Mouse (Mus musculus) thymus, adult 2 months (tissue): ENCODE results near the gene Selenof. TPM values are rescaled to one million over a fixed set of nuclear protein-coding genes. Genes with fewer than 3 reads are reported as not detected.

Source experiments
- DNase-seq: peaks from one replicate; pipeline ENCODE4 v3.0.0; 2021
- H3K27ac ChIP-seq: fragments of 200-500 bp; 2 replicates; pipeline ENCODE4 v1.5.1; 2012; ENCODE audit warnings: low read length, control low read depth; ENCODE audit not compliant: control insufficient read depth, insufficient read depth
- H3K27me3 ChIP-seq: fragments of 200-500 bp; 2 replicates; pipeline ENCODE4 v1.6.1; 2012; ENCODE audit warnings: mild to moderate bottlenecking, low read length, moderate library complexity, mixed read lengths; ENCODE audit not compliant: control insufficient read depth, insufficient read depth
- H3K36me3 ChIP-seq: fragments of 200-500 bp; 2 replicates; pipeline ENCODE4 v1.6.1; 2012; ENCODE audit warnings: mild to moderate bottlenecking, low read length, moderate library complexity; ENCODE audit not compliant: control insufficient read depth, insufficient read depth
- H3K4me1 ChIP-seq: fragments of 200-500 bp; replicated peaks from 2 replicates; pipeline ENCODE4 v1.6.1; 2012; ENCODE audit warnings: low read length; ENCODE audit not compliant: control insufficient read depth, insufficient read depth
- H3K4me3 ChIP-seq: fragments of 200-500 bp; 2 replicates; pipeline ENCODE4 v1.5.1; 2012; ENCODE audit warnings: mild to moderate bottlenecking, low read length, control low read depth, moderate library complexity; ENCODE audit not compliant: control insufficient read depth, insufficient read depth
- CTCF ChIP-seq: fragments of 200-500 bp; IDR thresholded peaks from 2 replicates; pipeline ENCODE4 v1.5.1; 2012; ENCODE audit warnings: mild to moderate bottlenecking, control low read depth, low read length, moderate library complexity, borderline replicate concordance; ENCODE audit not compliant: control insufficient read depth, poor library complexity, insufficient read depth; ENCODE audit errors: extremely low read depth
- POLR2A ChIP-seq: fragments of 200-500 bp; IDR thresholded peaks from 2 replicates; pipeline ENCODE4 v1.6.1; 2012; ENCODE audit warnings: mild to moderate bottlenecking, low read length, control low read depth, moderate library complexity; ENCODE audit not compliant: control insufficient read depth, poor library complexity, insufficient read depth; ENCODE audit errors: extremely low read depth
- WGBS: fragments of 180-500 bp; shearing (Covaris S2); methylation state at CpG from one replicate; pipeline ENCODE4 v1.1.7; 2018; 5-methylcytosine and 5-hydroxymethylcytosine counted together
- polyA plus RNA-seq: library from polyadenylated mRNA; depleted of rRNA; stranded (reverse); fragments of >200 nt; gene quantifications from 2 replicates; pipeline ENCODE4 v1.2.3, GENCODE M21; 2012; rRNA removed

Gene Selenof
- polyA plus RNA-seq, 1 experiment: 129 TPM

DNA sequence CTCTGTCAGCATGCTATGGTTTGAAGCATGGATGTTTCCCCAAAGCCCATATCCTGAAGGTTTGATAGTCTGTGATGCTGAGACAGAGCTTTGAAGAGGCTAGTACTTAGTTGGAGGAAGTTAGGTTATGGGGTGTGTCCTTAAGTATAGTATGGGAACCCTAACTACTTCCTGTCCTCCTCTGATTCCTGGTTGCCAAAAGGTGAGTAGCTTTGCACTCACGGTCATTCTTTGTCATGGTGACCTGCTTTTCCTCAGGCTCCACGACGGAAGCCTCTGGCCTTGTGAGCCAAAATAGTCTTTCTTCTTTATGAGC lies 58.8 kb downstream of the Selenof start:
- Histone ChIP-seq H3K4me3 (no peak overlapping the region), H3K27me3 (no peaks in the 10 kb centered on the region), H3K27ac (no peak overlapping the region), H3K36me3 (no peaks in the 10 kb centered on the region), H3K4me1 (peaks cover 16% of the 10 kb centered on the region)
- 66% methylated on average over 3 of the region's 3 CpGs for WGBS
- no peak for DNase-seq
- TF ChIP-seq CTCF (no peak), POLR2A (no peak)

DNA sequence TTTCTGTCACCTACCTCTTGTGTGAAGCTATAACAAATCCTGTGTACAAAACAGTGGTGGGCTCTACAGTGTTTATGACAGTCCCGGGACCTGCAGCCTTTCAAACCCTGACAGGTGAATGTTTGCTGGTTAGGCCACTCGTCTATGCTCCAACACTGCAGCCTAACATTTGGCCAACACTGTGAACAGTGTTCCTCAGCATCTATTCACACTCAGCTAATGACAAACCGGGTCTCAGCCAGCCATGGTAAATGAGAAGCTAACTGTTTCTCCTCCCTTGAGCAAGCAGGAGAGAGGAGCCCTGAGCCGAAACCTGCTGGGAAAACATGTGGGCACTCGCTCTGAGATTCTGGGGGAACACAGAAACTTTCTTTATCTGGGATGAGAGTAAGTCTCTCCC lies 65.1 kb downstream of the Selenof start:
- Histone ChIP-seq H3K4me1 (no peaks in the 10 kb centered on the region), H3K4me3 (no peak overlapping the region), H3K36me3 (no peaks in the 10 kb centered on the region), H3K27ac (no peak overlapping the region), H3K27me3 (no peaks in the 10 kb centered on the region)
- DNase-seq: no peak
- 94% methylated on average over 5 of the region's 5 CpGs for WGBS
- no peak for TF ChIP-seq CTCF
- TF ChIP-seq POLR2A: no peak

DNA sequence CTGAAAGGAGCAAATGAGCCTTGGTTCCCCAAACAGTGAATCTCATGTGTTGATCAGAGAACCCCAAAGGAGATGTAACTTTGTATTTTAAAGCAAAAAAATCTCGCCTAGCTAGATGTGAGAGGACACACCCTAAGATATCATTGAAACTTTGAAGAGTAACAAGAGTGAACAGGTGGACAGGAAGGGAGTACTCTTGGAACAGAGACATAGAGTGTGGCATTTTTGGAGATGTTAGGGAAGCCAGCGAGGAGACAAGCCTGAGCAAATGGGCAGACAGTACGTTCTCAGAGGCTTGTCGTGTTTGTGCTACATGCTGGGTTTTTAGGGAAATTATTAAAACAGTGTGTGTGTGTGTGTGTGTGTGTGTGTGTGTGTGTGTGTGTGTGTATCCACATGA lies 68.0 kb downstream of the Selenof start:
- no peaks in the 10 kb centered on the region for H3K4me1 ChIP-seq
- 86% methylated on average over 4 of the region's 4 CpGs for WGBS
- H3K4me3 ChIP-seq: no peak overlapping the region
- H3K36me3 ChIP-seq: no peaks in the 10 kb centered on the region
- TF ChIP-seq CTCF: no peak
- no peak for TF ChIP-seq POLR2A
- H3K27ac ChIP-seq: no peak overlapping the region
- no peak for DNase-seq
- H3K27me3 ChIP-seq: no peaks in the 10 kb centered on the region

DNA sequence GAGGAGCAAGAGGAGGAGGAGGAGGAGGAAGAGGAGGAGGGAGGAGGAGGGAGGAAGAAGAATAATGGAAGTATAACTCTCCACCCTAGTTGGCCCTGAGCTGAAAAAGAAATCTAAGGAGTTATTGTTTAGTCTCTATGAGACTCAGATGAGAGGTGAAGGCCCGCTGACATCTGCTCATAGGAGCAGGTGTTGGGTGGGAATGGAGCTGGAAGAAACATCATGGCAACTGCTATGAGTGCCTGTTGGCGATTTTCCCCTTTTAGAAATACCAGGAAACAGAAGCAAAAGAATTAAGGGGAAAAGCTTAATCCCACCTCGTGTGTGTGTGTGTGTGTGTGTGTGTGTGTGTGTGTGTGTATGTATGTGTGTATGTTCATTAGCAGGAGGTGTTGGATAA lies 69.3 kb downstream of the Selenof start:
- Histone ChIP-seq H3K27me3 (no peaks in the 10 kb centered on the region), H3K4me1 (no peaks in the 10 kb centered on the region), H3K36me3 (no peaks in the 10 kb centered on the region), H3K4me3 (no peak overlapping the region), H3K27ac (no peak overlapping the region)
- TF ChIP-seq CTCF: no peak
- WGBS: 86% methylated on average over 3 of the region's 3 CpGs
- no peak for DNase-seq

DNA sequence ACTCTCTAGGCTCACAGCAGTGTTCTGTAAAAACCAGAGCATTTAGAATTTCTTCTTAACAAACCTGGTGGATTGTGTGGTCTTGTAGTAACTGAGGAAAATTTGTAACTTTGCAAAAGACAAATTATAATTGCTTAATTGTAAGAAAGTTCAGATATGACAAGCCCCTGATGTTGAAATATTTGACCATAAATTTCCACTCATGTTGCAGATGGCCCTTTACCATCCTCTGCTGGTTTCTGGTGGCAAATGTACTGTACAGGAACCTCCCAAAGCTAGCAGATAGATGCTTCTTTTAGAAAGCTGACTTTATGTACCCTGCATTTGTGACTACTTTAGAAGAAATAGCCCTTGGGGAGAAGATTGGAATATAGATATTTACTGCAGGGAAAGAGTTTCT lies 69.9 kb downstream of the Selenof start:
- Histone ChIP-seq H3K36me3 (no peaks in the 10 kb centered on the region), H3K4me1 (no peaks in the 10 kb centered on the region), H3K4me3 (no peak overlapping the region), H3K27ac (no peak overlapping the region), H3K27me3 (no peaks in the 10 kb centered on the region)
- DNase-seq: no peak
- TF ChIP-seq CTCF (no peak), POLR2A (no peak)

GRCm38 (mm10) chr3:144642141-144642540 lies 72.0 kb downstream of the Selenof start:
- 97% methylated on average over 4 of the region's 4 CpGs for WGBS
- no peaks in the 10 kb centered on the region for H3K27me3 ChIP-seq
- TF ChIP-seq CTCF (no peak), POLR2A (no peak)
- H3K27ac ChIP-seq: no peak overlapping the region
- DNase-seq: no peak
- no peak overlapping the region for H3K4me3 ChIP-seq
- H3K36me3 ChIP-seq: no peaks in the 10 kb centered on the region
- H3K4me1 ChIP-seq: no peaks in the 10 kb centered on the region

GRCm38 (mm10) chr3:144643301-144643871 lies 73.3 kb downstream of the Selenof start:
- WGBS: 35% methylated on average over 2 of the region's 2 CpGs
- no peaks in the 10 kb centered on the region for H3K36me3 ChIP-seq
- TF ChIP-seq CTCF (no peak), POLR2A (no peak)
- H3K4me3 ChIP-seq: no peak overlapping the region
- H3K4me1 ChIP-seq: no peaks in the 10 kb centered on the region
- no peak overlapping the region for H3K27ac ChIP-seq
- no peak for DNase-seq
- H3K27me3 ChIP-seq: no peaks in the 10 kb centered on the region

- H3K4me3 ChIP-seq: no peak overlapping the region
- no peak for DNase-seq
- H3K4me1 ChIP-seq: no peaks in the 10 kb centered on the region
- no peaks in the 10 kb centered on the region for H3K27me3 ChIP-seq
- TF ChIP-seq POLR2A: no peak
- no peak for TF ChIP-seq CTCF
- no peak overlapping the region for H3K27ac ChIP-seq
- no peaks in the 10 kb centered on the region for H3K36me3 ChIP-seq
- 88% methylated on average over 5 of the region's 5 CpGs for WGBS
Measured at GRCm38 (mm10) chr3:144644202-144644601, 74.1 kb downstream of the Selenof start.

Other genes starting within 250 kb of the Selenof start
- 7.8 and 8.2 TPM in 2 replicates for gene Hs2st1, start 123 bp upstream of the Selenof start, polyA plus RNA-seq
- gene Sh3glb1, start 150.0 kb downstream of the Selenof start, polyA plus RNA-seq: 31.6 and 34.4 TPM in 2 replicates
- gene Clca3a1, start 190.7 kb downstream of the Selenof start, polyA plus RNA-seq: 1.0 and 1.2 TPM in 2 replicates
- 9.1 and 10.1 TPM in 2 replicates for gene Clca3a2, start 249.2 kb downstream of the Selenof start, polyA plus RNA-seq